Mouse (Mus musculus) gastrocnemius, postnatal 4 days (tissue): ENCODE measurements around the gene Rbp7. TPM values are rescaled to one million over a fixed set of nuclear protein-coding genes. Genes with fewer than 3 reads are reported as not detected.

Experiments used
- DNase-seq, 2 experiments: peaks; one replicate each; pipeline ENCODE4 v3.0.0; 2021 to 2022; ENCODE audit warnings: low spot score in 2 of 2, mixed read lengths in 2 of 2
- total RNA-seq, 2 experiments: library from RNA; stranded (reverse); gene quantifications; 2 replicates each; pipeline ENCODE4 v1.2.3; 2021

Gene Rbp7
- total RNA-seq, 2 experiments from 2014 or later, result 11.0 to 13.5 TPM

DNA sequence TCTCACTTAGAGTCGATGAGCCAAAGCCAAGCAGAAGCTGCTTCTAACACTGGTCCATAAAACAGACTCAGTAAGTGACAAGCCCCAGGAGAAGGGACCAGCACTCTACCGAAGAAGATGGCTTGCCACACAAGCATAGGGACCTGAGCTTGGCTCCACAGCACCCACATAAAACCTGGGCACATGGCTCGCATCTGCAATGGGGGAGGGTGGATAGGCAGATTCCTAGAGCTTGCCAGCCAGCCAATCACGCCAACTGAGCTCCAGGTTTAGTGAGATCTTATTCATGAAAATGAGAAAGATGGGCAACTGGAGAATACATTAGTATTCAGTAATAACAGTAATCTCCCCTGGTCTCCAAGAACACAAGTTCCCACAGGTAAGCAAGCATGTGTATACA is 45.0 kb downstream of the Rbp7 start:
- DNase-seq, result no peak

GRCm38 (mm10) chr4:149408331-149408730 is 46.4 kb downstream of the Rbp7 start:
- DNase-seq, result no peak

DNA sequence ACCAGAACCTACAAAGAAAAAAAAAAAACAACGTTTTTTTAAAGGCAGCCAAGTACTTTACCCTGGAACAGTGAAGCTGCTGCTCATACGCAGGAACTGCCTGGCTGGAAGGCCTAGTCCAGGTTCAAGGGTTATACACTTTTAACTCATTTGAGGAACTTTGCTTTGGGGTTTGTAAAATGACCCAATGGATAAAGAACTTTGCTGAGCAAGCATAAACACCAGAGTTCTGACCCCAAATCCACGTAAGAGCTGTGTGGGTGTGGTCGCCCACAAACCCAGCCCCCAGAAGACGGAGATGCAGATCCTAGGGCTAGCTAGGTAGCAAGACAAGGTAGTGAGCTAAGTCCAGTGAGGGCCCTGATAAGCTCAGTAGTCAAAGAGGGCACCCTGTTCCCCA is 47.3 kb downstream of the Rbp7 start:
- DNase-seq, result no peak

DNA sequence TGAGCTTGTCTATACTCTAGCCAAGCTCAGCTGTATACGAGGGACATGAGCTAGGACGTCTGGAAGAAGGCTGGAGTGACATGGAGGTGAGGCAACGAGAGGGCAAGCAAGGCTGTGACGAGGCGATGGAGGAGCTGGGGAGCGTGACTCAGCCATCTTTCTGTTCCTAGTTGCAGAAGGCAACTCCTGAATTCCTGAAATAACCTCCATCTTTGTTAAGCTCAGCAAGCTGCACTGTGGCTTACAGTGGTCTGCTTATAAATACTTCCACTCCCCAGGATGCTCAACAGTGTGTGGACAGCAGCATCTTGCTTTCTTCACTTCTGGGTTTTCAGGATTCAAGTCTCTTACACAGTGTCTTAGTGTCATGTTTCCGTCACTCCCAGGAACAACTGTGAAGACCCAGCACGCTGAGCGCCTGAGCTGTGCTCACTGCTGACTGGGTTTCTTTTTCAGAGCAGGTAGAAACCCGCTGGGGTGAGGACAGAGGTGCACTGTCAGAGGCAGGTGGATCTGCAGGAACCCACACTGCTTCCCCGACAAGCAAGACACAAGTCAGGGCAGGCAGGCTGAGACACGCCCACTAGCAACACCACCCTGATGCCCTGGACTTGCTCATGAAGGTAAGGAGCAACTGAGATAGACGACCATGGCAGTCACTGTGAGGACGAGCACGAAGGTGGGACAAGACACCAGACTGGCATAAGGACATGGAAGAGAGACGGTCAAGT is 48.9 kb downstream of the Rbp7 start:
- no peak for DNase-seq

DNA sequence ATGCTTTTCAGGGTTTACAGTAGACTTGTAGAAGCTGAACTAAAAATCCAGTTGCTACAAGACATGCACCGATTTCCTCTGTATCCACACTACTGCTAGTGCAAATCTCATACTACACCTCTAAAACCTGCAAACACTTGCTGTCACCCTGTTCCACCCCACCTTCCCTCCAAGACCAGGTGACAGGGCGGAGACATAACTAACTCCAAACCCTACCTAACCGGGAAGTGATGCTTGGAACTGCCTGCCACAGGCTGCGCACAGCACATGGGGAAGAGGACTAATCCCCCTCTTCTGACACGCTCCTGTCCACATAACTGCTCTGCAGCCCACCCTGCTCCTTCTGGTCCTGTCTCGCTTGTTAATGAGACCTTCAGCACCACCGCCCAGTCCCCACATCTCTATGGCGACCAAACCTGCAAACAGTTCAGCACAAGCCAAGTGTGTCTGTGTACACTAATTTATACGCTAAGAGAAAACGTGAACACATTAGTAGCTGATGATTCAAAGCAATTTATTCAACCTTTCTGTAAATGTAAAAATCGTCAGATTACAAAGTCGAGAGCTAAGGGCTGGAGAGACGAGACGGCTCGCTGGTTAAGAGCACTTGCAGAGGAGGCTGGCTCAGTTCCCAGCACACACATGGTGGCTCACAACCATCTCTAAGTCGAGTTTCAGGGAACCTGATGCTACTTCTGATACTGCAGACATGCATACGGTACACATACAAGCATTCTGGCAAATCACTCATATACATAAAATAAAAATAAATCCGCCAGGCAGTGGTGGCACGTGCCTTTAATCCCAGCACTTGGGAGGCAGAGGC is 49.9 kb downstream of the Rbp7 start:
- no peak for DNase-seq

GRCm38 (mm10) chr4:149403037-149403436 is 51.7 kb downstream of the Rbp7 start:
- DNase-seq, result no peak

DNA sequence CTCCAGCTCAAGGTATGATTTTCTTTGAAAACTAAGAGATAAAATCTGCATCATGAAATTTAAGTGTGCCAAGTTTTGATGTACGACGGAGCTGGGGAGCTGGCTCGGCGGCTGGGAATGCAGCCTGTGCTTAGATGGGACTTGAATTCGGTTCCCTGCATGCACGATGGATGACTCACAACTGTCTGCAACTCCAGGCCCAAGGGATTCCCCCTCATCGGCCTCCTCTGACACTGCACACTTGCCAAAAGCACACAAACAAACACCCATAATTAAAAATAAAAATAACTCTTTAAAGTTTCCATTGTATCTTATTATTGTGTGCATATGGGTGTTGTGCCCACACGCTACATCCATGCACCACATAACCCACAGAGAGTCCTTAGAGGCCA is 53.2 kb downstream of the Rbp7 start:
- DNase-seq, result no peak

- DNase-seq, result no peak
These were observed 53.7 kb downstream of the Rbp7 start for GRCm38 (mm10) chr4:149400878-149401590.

Other genes starting within 250 kb of the Rbp7 start
- 100 to 1,000 TPM; 266 to 283 TPM for gene Kif1b, start 147.3 kb downstream of the Rbp7 start, total RNA-seq
- gene Ube4b, start 28.2 kb downstream of the Rbp7 start, total RNA-seq, result 10 to 100 TPM; 77.9 to 86.7 TPM
- not detected for gene Tmem274, start 22.4 kb upstream of the Rbp7 start, total RNA-seq
- 10 to 100 TPM; 12.9 to 13.0 TPM for gene Nmnat1, start 30.2 kb upstream of the Rbp7 start, total RNA-seq
- gene Lzic, start 30.3 kb upstream of the Rbp7 start, total RNA-seq, result 10 to 100 TPM; 25.0 to 27.6 TPM
- 100 to 1,000 TPM in 1 of 2 experiments, 10 to 100 TPM in 1; 93.5 to 100 TPM for gene Ctnnbip1, start 63.3 kb upstream of the Rbp7 start, total RNA-seq
- gene Clstn1, start 131.5 kb upstream of the Rbp7 start, total RNA-seq, result 10 to 100 TPM; 78.9 to 80.6 TPM
- 10 to 100 TPM in 1 of 2 experiments, 1 to 10 TPM in 1; 8.7 to 11.7 TPM for gene Pik3cd, start 247.6 kb upstream of the Rbp7 start, total RNA-seq